In genomic region chr9:13603533-13604143, GRCm38 (mm10) we compare ENCODE assay signal across 16 mouse cellular contexts.
DNase-seq lines count a peak whose midpoint lies in the region; ATAC-seq and TF ChIP-seq lines count a peak whose summit lies in the region.
"Had no signal": no experiment of that assay in that cellular context is flagged by ENCODE, and none has a peak within 500 bp of the region (broad histone marks: within the 10 kb centered on the region; RNA-seq: fewer than 3 reads in every experiment).

No protein-coding gene starts in this region.

- H3K9ac ChIP-seq in forebrain, embryonic 13.5 days: no peak overlapping the region
- H3K9ac ChIP-seq in forebrain, embryonic 12.5 days: no peak overlapping the region
- no peak overlapping the region for H3K9ac ChIP-seq in limb, embryonic 15.5 days
- H3K9ac ChIP-seq: liver, embryonic 14.5 days; neural tube, embryonic 12.5 days had no signal

- no peak for TF ChIP-seq CTCF in brain, embryonic 14.5 days (IDR thresholded peaks at IDR 0.05; ENCODE audit: borderline replicate concordance, extremely low read depth, insufficient read depth, insufficient read length)

- DNase-seq in layer of hippocampus, postnatal 10 days (ENCODE audit: low spot score in 2 of 2): peak; percentile 33 to 34
- no peak for DNase-seq in layer of hippocampus, adult 9-10 months (ENCODE audit: low spot score)
- peak; percentile 68 for DNase-seq in brain, embryonic 14.5 days (ENCODE audit: low read depth)
- no peak for DNase-seq in adrenal gland, postnatal 4 days (ENCODE audit: low spot score in 2 of 2)
- no peak for DNase-seq in spleen, adult 12 weeks (ENCODE audit: low spot score)
- DNase-seq: adrenal gland, postnatal 25 days; cerebellum, adult 11 months; lung, postnatal 10 days; right cerebral cortex, postnatal 4 days; thymus, postnatal 36 days had no signal

- no peaks in the 10 kb centered on the region for H3K9me3 ChIP-seq in forebrain, embryonic 13.5 days (replicated peaks)
- H3K9me3 ChIP-seq in forebrain, embryonic 12.5 days: no peaks in the 10 kb centered on the region
- no peaks in the 10 kb centered on the region for H3K9me3 ChIP-seq in limb, embryonic 15.5 days
- H3K9me3 ChIP-seq: neural tube, embryonic 12.5 days had no signal

- peak; percentile 48; the same call in 1 of the 2 replicates for ATAC-seq in forebrain, embryonic 13.5 days
- ATAC-seq in forebrain, embryonic 12.5 days (ENCODE audit: low FRiP score): no peak
- ATAC-seq in limb, embryonic 15.5 days (ENCODE audit: insufficient number of reproducible peaks, low FRiP score, low TSS enrichment, low read depth): 0 out of 2 replicates have a peak, but pooled peaks have one; percentile 14

- 72% methylated on average over 8 of the region's 8 CpGs for WGBS in forebrain, embryonic 13.5 days
- WGBS in forebrain, embryonic 12.5 days: 87% methylated on average over 8 of the region's 8 CpGs
- WGBS in limb, embryonic 15.5 days: 48% methylated on average over 8 of the region's 8 CpGs

- no peaks in the 10 kb centered on the region; the same call in 1 of the 2 replicates for H3K4me1 ChIP-seq in forebrain, embryonic 13.5 days
- peaks cover 3% of the 10 kb centered on the region; the same call in 1 of the 2 replicates for H3K4me1 ChIP-seq in forebrain, embryonic 12.5 days
- H3K4me1 ChIP-seq in limb, embryonic 15.5 days: peaks cover 6% of the 10 kb centered on the region; the same call in 1 of the 2 replicates
- H3K4me1 ChIP-seq: neural tube, embryonic 12.5 days had no signal

- H3K27me3 ChIP-seq in forebrain, embryonic 13.5 days: no peaks in the 10 kb centered on the region
- H3K27me3 ChIP-seq in forebrain, embryonic 12.5 days: no peaks in the 10 kb centered on the region
- no peaks in the 10 kb centered on the region for H3K27me3 ChIP-seq in limb, embryonic 15.5 days
- H3K27me3 ChIP-seq: neural tube, embryonic 12.5 days had no signal

- TF ChIP-seq POLR2A in brain, embryonic 14.5 days (IDR thresholded peaks at IDR 0.05; ENCODE audit: borderline replicate concordance, extremely low read depth, insufficient read depth, insufficient read length, poor library complexity, severe bottlenecking): no peak

- H3K4me2 ChIP-seq in forebrain, embryonic 13.5 days: no peak overlapping the region
- no peak overlapping the region for H3K4me2 ChIP-seq in forebrain, embryonic 12.5 days
- no peak overlapping the region for H3K4me2 ChIP-seq in limb, embryonic 15.5 days
- H3K4me2 ChIP-seq: neural tube, embryonic 12.5 days had no signal

- H3K27ac ChIP-seq in forebrain, embryonic 13.5 days: no peak overlapping the region
- no peak overlapping the region for H3K27ac ChIP-seq in forebrain, embryonic 12.5 days
- H3K27ac ChIP-seq in limb, embryonic 15.5 days: no peak overlapping the region
- H3K27ac ChIP-seq: liver, embryonic 14.5 days; neural tube, embryonic 12.5 days; stomach, postnatal 0 days had no signal

- no peaks in the 10 kb centered on the region for H3K36me3 ChIP-seq in forebrain, embryonic 13.5 days (ENCODE audit: poor library complexity, severe bottlenecking)
- H3K36me3 ChIP-seq in forebrain, embryonic 12.5 days (replicated peaks): no peaks in the 10 kb centered on the region
- H3K36me3 ChIP-seq in limb, embryonic 15.5 days: no peaks in the 10 kb centered on the region
- H3K36me3 ChIP-seq: neural tube, embryonic 12.5 days had no signal

- no peak overlapping the region for H3K4me3 ChIP-seq in forebrain, embryonic 13.5 days
- H3K4me3 ChIP-seq in forebrain, embryonic 12.5 days (replicated peaks): no peak overlapping the region
- H3K4me3 ChIP-seq in limb, embryonic 15.5 days: no peak overlapping the region
- H3K4me3 ChIP-seq: neural tube, embryonic 12.5 days had no signal

Comparison
In these comparisons a context has a peak if more than half of its experiments do, and no peak if none do; other contexts are left out.
1. DNase-seq: peak in layer of hippocampus, postnatal 10 days (2 of 2) and brain, embryonic 14.5 days (single experiment); none in layer of hippocampus, adult 9-10 months (single experiment), adrenal gland, postnatal 4 days (0 of 2) and spleen, adult 12 weeks (single experiment).